Mouse (Mus musculus) CH12.LX (cell line): Measurements from ENCODE around the gene Taok2.

Experiments used
- BHLHE40 ChIP-seq: IDR thresholded peaks from 2 replicates; pipeline ENCODE4 v1.6.1; 2011; ENCODE audit warnings: mild to moderate bottlenecking, low read depth, low read length, improper control_type of control experiment
- ELF1 ChIP-seq: IDR thresholded peaks from 2 replicates; pipeline ENCODE4 v1.6.1; 2014; ENCODE audit warnings: low read depth, mild to moderate bottlenecking, inconsistent platforms, low read length, improper control_type of control experiment
- EP300 ChIP-seq: IDR thresholded peaks from 2 replicates; pipeline ENCODE4 v1.6.1; 2011; ENCODE audit warnings: low read length, improper control_type of control experiment
- MAFK ChIP-seq: IDR thresholded peaks from 2 replicates; pipeline ENCODE4 v1.6.1; 2011; ENCODE audit warnings: low read length, improper control_type of control experiment; ENCODE audit not compliant: insufficient replicate concordance
- POLR2A ChIP-seq: IDR thresholded peaks from 2 replicates; pipeline ENCODE4 v1.6.1; 2011; ENCODE audit warnings: low read depth, mild to moderate bottlenecking, improper control_type of control experiment, low read length
- SIN3A ChIP-seq: IDR thresholded peaks from 2 replicates; pipeline ENCODE4 v1.6.1; 2012; ENCODE audit warnings: low read length, improper control_type of control experiment, inconsistent platforms

- TF ChIP-seq POLR2A = no peak
- no peak for TF ChIP-seq BHLHE40
- TF ChIP-seq ELF1 = no peak
- no peak for TF ChIP-seq MAFK
- TF ChIP-seq EP300 = no peak
- TF ChIP-seq SIN3A = no peak
Measured at GRCm38 (mm10) chr7:126922624-126923060, 38.1 kb upstream of the Taok2 start, which contains the start of gene Tmem219.
